Comparison of ENCODE assay signal across 20 mouse cellular contexts in genomic region chr11:20643161-20643560, GRCm38 (mm10).
A peak's percentile ranks its signal among the peaks of the same experiment; 100 is the strongest.
DNase-seq lines count a peak whose midpoint lies in the region; ATAC-seq and TF ChIP-seq lines count a peak whose summit lies in the region.
"Had no signal": no experiment of that assay in that cellular context is flagged by ENCODE, and none has a peak within 500 bp of the region (broad histone marks: within the 10 kb centered on the region; RNA-seq: fewer than 3 reads in every experiment).

No protein-coding gene starts in this region.

- TF ChIP-seq EP300 in liver, postnatal 0 days (IDR thresholded peaks at IDR 0.05; ENCODE audit: low read depth) = no peak

- no peak for TF ChIP-seq CTCF in kidney, adult 2 months (conservative IDR thresholded peaks at IDR 0.05; ENCODE audit: insufficient read depth, insufficient read length, low read depth, low read length)
- TF ChIP-seq CTCF in liver, adult 2 months (IDR thresholded peaks at IDR 0.05; ENCODE audit: low read depth, low read length) = no peak
- no peak for TF ChIP-seq CTCF in liver, postnatal 0 days (IDR thresholded peaks at IDR 0.05; ENCODE audit: low read depth)

- no peak overlapping the region for H3K4me3 ChIP-seq in kidney, adult 2 months (ENCODE audit: insufficient read depth, low read depth, low read length)
- no peak overlapping the region for H3K4me3 ChIP-seq in liver, adult 2 months (ENCODE audit: insufficient read depth, low read depth, low read length)
- H3K4me3 ChIP-seq in liver, postnatal 0 days (ENCODE audit: low read depth, low read length) = no peak overlapping the region
- H3K4me3 ChIP-seq: embryonic facial prominence, embryonic 10.5 days; embryonic facial prominence, embryonic 12.5 days; forebrain, embryonic 13.5 days; forebrain, embryonic 15.5 days had no signal

- peak; percentile 69 for DNase-seq in heart, adult 11 months
- DNase-seq in heart, adult 9 months (ENCODE audit: low spot score in 2 of 2) = no peak
- peak; percentile 48 for DNase-seq in kidney, adult 2 months
- DNase-seq in kidney, adult 11 months = no peak
- peak; percentile 28 for DNase-seq in liver, adult 2 months (ENCODE audit: extremely low read depth, low read depth, low spot score)
- no peak for DNase-seq in liver, postnatal 0 days
- no peak for DNase-seq in adrenal gland, postnatal 25 days
- DNase-seq: adrenal gland, adult 2 months; adrenal gland, postnatal 10 days; adrenal gland, postnatal 36 days; cerebellum, adult 11-12 months; cerebellum, adult 2 months; cerebellum, adult 9-10 months; cerebellum, postnatal 10 days; cerebellum, postnatal 25 days; forebrain, postnatal 0 days had no signal

- no peak overlapping the region for H3K27ac ChIP-seq in kidney, adult 2 months (ENCODE audit: insufficient read depth, low read depth, low read length)
- H3K27ac ChIP-seq in liver, adult 2 months (replicated peaks; ENCODE audit: insufficient read depth, low read depth, low read length) = no peak overlapping the region
- H3K27ac ChIP-seq in liver, postnatal 0 days (ENCODE audit: low read depth) = no peak overlapping the region
- H3K27ac ChIP-seq: embryonic facial prominence, embryonic 12.5 days; forebrain, embryonic 13.5 days; forebrain, embryonic 15.5 days had no signal

- H3K9ac ChIP-seq in liver, adult 2 months (ENCODE audit: low read depth, low read length) = no peak overlapping the region
- H3K9ac ChIP-seq in liver, postnatal 0 days (replicated peaks) = no peak overlapping the region
- H3K9ac ChIP-seq: embryonic facial prominence, embryonic 12.5 days; forebrain, embryonic 13.5 days; forebrain, embryonic 15.5 days; forebrain, postnatal 0 days had no signal

- H3K36me3 ChIP-seq in kidney, adult 2 months (ENCODE audit: control insufficient read depth, insufficient read depth, low read length) = no peaks in the 10 kb centered on the region
- H3K36me3 ChIP-seq in liver, adult 2 months (ENCODE audit: control insufficient read depth, insufficient read depth, low read length) = peaks cover under 1% of the 10 kb centered on the region; the same call in 1 of the 2 replicates
- H3K36me3 ChIP-seq in liver, postnatal 0 days (replicated peaks; ENCODE audit: insufficient read depth, low read length) = peaks cover 2% of the 10 kb centered on the region; the same call in 1 of the 2 replicates
- H3K36me3 ChIP-seq: embryonic facial prominence, embryonic 12.5 days; forebrain, embryonic 15.5 days had no signal

- WGBS in kidney, adult 2 months = 48% methylated on average over 5 of the region's 5 CpGs
- WGBS in liver, adult 2 months = 41% methylated on average over 5 of the region's 5 CpGs
- WGBS in liver, postnatal 0 days (ENCODE audit: insufficient replicate concordance) = 64% methylated on average over 5 of the region's 5 CpGs

- H3K4me1 ChIP-seq in kidney, adult 2 months (ENCODE audit: control insufficient read depth, insufficient read depth, low read length) = peaks cover 35% of the 10 kb centered on the region
- peaks cover 10% of the 10 kb centered on the region for H3K4me1 ChIP-seq in liver, adult 2 months (ENCODE audit: control insufficient read depth, insufficient read depth, low read length)
- H3K4me1 ChIP-seq in liver, postnatal 0 days (ENCODE audit: insufficient read depth) = peaks cover 21% of the 10 kb centered on the region

- no peaks in the 10 kb centered on the region for H3K27me3 ChIP-seq in kidney, adult 2 months (replicated peaks; ENCODE audit: control insufficient read depth, insufficient read depth, low read length)
- H3K27me3 ChIP-seq in liver, adult 2 months (ENCODE audit: control insufficient read depth, insufficient read depth, low read length) = no peaks in the 10 kb centered on the region
- no peaks in the 10 kb centered on the region for H3K27me3 ChIP-seq in liver, postnatal 0 days (ENCODE audit: insufficient read depth, low read length)
- H3K27me3 ChIP-seq: embryonic facial prominence, embryonic 12.5 days; forebrain, embryonic 13.5 days; forebrain, embryonic 15.5 days had no signal

- H3K9me3 ChIP-seq in liver, postnatal 0 days (ENCODE audit: low read length) = no peaks in the 10 kb centered on the region
- H3K9me3 ChIP-seq: embryonic facial prominence, embryonic 10.5 days; embryonic facial prominence, embryonic 12.5 days; forebrain, embryonic 13.5 days; forebrain, embryonic 15.5 days had no signal

- H3K4me2 ChIP-seq in liver, postnatal 0 days (ENCODE audit: low read depth, low read length) = no peak overlapping the region
- H3K4me2 ChIP-seq: embryonic facial prominence, embryonic 12.5 days; forebrain, embryonic 13.5 days; forebrain, embryonic 15.5 days had no signal

- no peak for ATAC-seq in liver, postnatal 0 days
- ATAC-seq: forebrain, embryonic 13.5 days; forebrain, embryonic 15.5 days; forebrain, postnatal 0 days had no signal

- H3K79me2 ChIP-seq in liver, adult 2 months (ENCODE audit: control insufficient read depth, insufficient read depth, low read length) = peaks cover 56% of the 10 kb centered on the region

- TF ChIP-seq POLR2A in kidney, adult 2 months (IDR thresholded peaks at IDR 0.05; ENCODE audit: low read depth, low read length) = no peak
- TF ChIP-seq POLR2A in liver, adult 2 months (IDR thresholded peaks at IDR 0.05; ENCODE audit: extremely low read depth, insufficient read depth, low read length) = no peak

Comparison
In these comparisons a context has a peak if more than half of its experiments do, and no peak if none do; other contexts are left out.
1. DNase-seq: peak in heart, adult 11 months (single experiment), kidney, adult 2 months (single experiment) and liver, adult 2 months (single experiment); none in heart, adult 9 months (0 of 2), kidney, adult 11 months (single experiment), liver, postnatal 0 days (single experiment) and adrenal gland, postnatal 25 days (single experiment).